Mouse (Mus musculus) lung, embryonic 16.5 days (tissue): Measurements from ENCODE around the gene Usp22. TPM values are rescaled to one million over a fixed set of nuclear protein-coding genes. Genes with fewer than 3 reads are reported as not detected.

Source experiments
- ATAC-seq: fragments of 200-750 bp; cut with Nextera tagmentation; 2 replicates; pipeline ENCODE4 v1.8.0; 2017; ENCODE audit warnings: low read depth, mild to moderate bottlenecking, moderate library complexity
- H3K27ac ChIP-seq: fragments of 300-500 bp; sonication (generic); 2 replicates; pipeline ENCODE4 v1.5.1; 2014; ENCODE audit warnings: mild to moderate bottlenecking, control low read depth, low read length
- H3K27me3 ChIP-seq: fragments of 300-500 bp; sonication (generic); 2 replicates; pipeline ENCODE4 v1.6.1; 2014; ENCODE audit warnings: low read depth, low read length, mixed read lengths; ENCODE audit not compliant: control insufficient read depth, insufficient read depth
- H3K36me3 ChIP-seq: fragments of 300-500 bp; sonication (generic); 2 replicates; pipeline ENCODE4 v1.6.1; 2014; ENCODE audit warnings: low read length; ENCODE audit not compliant: control insufficient read depth, insufficient read depth
- H3K4me1 ChIP-seq: fragments of 300-500 bp; sonication (generic); replicated peaks from 2 replicates; pipeline ENCODE4 v1.6.1; 2014; ENCODE audit warnings: low read length, mixed read lengths; ENCODE audit not compliant: control insufficient read depth, insufficient read depth
- H3K4me2 ChIP-seq: fragments of 300-500 bp; sonication (generic); 2 replicates; pipeline ENCODE4 v1.6.1; 2014; ENCODE audit warnings: low read depth, low read length, control low read depth
- H3K4me3 ChIP-seq: fragments of 300-500 bp; sonication (generic); 2 replicates; pipeline ENCODE4 v1.5.1; 2014; ENCODE audit warnings: mild to moderate bottlenecking, low read length, control low read depth
- H3K9ac ChIP-seq: fragments of 300-500 bp; sonication (generic); 2 replicates; pipeline ENCODE4 v1.6.1; 2014; ENCODE audit warnings: low read length, control low read depth
- H3K9me3 ChIP-seq: fragments of 300-500 bp; sonication (generic); 2 replicates; pipeline ENCODE4 v1.6.1; 2016; ENCODE audit warnings: low read length; ENCODE audit not compliant: control insufficient read depth
- WGBS: fragments of 180-500 bp; shearing (Covaris S2); extraction: QIAGEN DNeasy Blood & Tissue Kit; methylation state at CpG from one replicate; pipeline ENCODE4 v1.1.7; 2014; 5-methylcytosine and 5-hydroxymethylcytosine counted together
- polyA plus RNA-seq: library from polyadenylated mRNA; unstranded; fragments of >200 nt; fragmentation: Nextera tagmentation; extraction: Ambion mirVana; gene quantifications from 2 replicates; pipeline ENCODE4 v1.2.1, GENCODE M21; 2015

Usp22 gene
- polyA plus RNA-seq, 1 experiment from 2014 or later = 103 TPM

GRCm38 (mm10) chr11:61207487-61208246 lies 32.8 kb upstream of the Usp22 start, which contains the start of gene Aldh3a1:
Aldh3a1 (plus strand) TSS chr11:61207537.
- ATAC-seq = no peak
- H3K27me3 ChIP-seq = peaks cover 3% of the 10 kb centered on the region; the same call in 1 of the 2 replicates
- H3K4me2 ChIP-seq = no peak within 1 kb of the TSS
- peaks cover 11% of the 10 kb centered on the region for H3K4me1 ChIP-seq
- no peak within 1 kb of the TSS for H3K9ac ChIP-seq
- no peak within 1 kb of the TSS for H3K27ac ChIP-seq
- no peaks in the 10 kb centered on the region for H3K36me3 ChIP-seq
- H3K9me3 ChIP-seq = no peaks in the 10 kb centered on the region
- no peak within 1 kb of the TSS for H3K4me3 ChIP-seq
- 59% methylated on average over 10 of the region's 10 CpGs for WGBS

- no peak overlapping the region for H3K4me2 ChIP-seq
- no peak overlapping the region for H3K4me3 ChIP-seq
- no peak for ATAC-seq
- WGBS = 91% methylated on average over 3 of the region's 3 CpGs
- H3K36me3 ChIP-seq = no peaks in the 10 kb centered on the region
- peaks cover 11% of the 10 kb centered on the region for H3K4me1 ChIP-seq
- H3K27me3 ChIP-seq = no peaks in the 10 kb centered on the region; the same call in 1 of the 2 replicates
- H3K9me3 ChIP-seq = no peaks in the 10 kb centered on the region
- H3K9ac ChIP-seq = no peak overlapping the region
- H3K27ac ChIP-seq = no peak overlapping the region
Observed at GRCm38 (mm10) chr11:61206136-61206535, 31.3 kb upstream of the Usp22 start.

DNA sequence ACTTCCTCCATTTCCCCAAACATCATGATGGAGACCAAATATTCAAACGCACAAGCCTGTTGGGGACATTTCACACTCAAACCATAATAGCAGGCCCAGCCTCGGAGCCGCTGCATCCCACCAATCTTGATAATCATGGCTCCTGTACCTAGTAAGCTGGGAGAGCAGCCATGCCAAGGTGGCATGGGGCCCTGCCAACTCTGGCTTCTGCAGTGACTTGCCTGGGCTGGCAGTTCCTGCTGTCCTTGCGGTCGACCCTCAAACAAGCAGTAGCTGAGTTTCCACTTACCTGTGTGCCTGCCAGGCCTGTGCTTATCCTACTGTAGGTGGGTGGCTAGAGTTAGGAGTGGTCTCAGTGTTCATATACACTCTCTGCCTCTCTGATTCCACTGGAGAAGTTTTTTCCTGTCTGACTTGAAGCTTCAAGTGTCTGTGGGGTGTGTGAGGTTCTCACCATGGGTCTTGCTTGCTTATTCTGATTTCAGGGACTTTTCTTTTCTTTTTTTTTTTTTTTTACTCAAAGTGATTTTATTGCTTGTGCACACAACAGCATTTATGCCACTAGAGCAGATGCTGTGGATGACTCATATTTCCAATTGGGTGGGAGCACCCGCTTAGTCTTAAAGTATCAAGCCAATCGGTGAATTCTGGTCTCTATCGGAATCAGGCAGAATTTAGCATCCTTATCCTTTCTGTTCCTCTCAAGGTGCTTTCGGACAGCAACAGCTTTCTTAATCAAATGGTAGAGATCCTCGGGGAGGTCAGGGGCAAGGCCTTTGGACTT lies 30.5 kb upstream of the Usp22 start:
- Histone ChIP-seq H3K36me3 (no peaks in the 10 kb centered on the region), H3K9me3 (no peaks in the 10 kb centered on the region), H3K27me3 (no peaks in the 10 kb centered on the region), H3K4me3 (no peak overlapping the region), H3K9ac (no peak overlapping the region), H3K27ac (no peak overlapping the region), H3K4me2 (no peak overlapping the region), H3K4me1 (peaks cover 11% of the 10 kb centered on the region)
- no peak for ATAC-seq
- 90% methylated on average over 9 of the region's 10 CpGs for WGBS

DNA sequence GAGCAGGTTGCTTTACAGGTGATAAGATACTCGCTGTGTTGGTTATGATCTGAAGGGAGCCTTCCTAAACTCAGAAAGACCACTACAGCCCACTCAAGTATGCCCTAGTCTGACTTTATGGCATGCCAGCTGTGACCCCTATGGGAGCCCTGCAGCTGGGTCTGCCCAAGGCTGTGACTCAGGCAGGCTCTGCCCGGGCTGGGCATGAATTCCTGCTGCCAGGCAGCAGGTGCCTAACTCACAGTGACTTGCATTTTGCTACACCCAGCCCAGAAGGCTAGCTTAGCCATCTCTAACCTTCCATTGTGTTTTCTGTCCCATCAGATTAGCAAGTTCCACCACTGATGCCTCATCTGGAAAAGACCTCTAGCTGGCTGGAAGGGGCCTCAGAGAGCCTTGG lies 28.0 kb upstream of the Usp22 start:
- H3K27me3 ChIP-seq = no peaks in the 10 kb centered on the region
- no peak overlapping the region for H3K4me3 ChIP-seq
- H3K9ac ChIP-seq = no peak overlapping the region
- H3K9me3 ChIP-seq = no peaks in the 10 kb centered on the region
- H3K27ac ChIP-seq = no peak overlapping the region
- ATAC-seq = no peak
- H3K36me3 ChIP-seq = no peaks in the 10 kb centered on the region
- WGBS = 72% methylated on average over 2 of the region's 2 CpGs
- no peak overlapping the region for H3K4me2 ChIP-seq
- H3K4me1 ChIP-seq = peaks cover 4% of the 10 kb centered on the region; the same call in 1 of the 2 replicates

- WGBS = 69% methylated on average over 6 of the region's 6 CpGs
- H3K27me3 ChIP-seq = no peaks in the 10 kb centered on the region
- no peak overlapping the region for H3K9ac ChIP-seq
- H3K4me2 ChIP-seq = no peak overlapping the region
- no peaks in the 10 kb centered on the region for H3K36me3 ChIP-seq
- no peak overlapping the region for H3K4me3 ChIP-seq
- ATAC-seq = no peak
- H3K27ac ChIP-seq = no peak overlapping the region
- H3K9me3 ChIP-seq = no peaks in the 10 kb centered on the region
- H3K4me1 ChIP-seq = no peaks in the 10 kb centered on the region; the same call in 1 of the 2 replicates
Observed at GRCm38 (mm10) chr11:61202186-61202585, 27.3 kb upstream of the Usp22 start.

DNA sequence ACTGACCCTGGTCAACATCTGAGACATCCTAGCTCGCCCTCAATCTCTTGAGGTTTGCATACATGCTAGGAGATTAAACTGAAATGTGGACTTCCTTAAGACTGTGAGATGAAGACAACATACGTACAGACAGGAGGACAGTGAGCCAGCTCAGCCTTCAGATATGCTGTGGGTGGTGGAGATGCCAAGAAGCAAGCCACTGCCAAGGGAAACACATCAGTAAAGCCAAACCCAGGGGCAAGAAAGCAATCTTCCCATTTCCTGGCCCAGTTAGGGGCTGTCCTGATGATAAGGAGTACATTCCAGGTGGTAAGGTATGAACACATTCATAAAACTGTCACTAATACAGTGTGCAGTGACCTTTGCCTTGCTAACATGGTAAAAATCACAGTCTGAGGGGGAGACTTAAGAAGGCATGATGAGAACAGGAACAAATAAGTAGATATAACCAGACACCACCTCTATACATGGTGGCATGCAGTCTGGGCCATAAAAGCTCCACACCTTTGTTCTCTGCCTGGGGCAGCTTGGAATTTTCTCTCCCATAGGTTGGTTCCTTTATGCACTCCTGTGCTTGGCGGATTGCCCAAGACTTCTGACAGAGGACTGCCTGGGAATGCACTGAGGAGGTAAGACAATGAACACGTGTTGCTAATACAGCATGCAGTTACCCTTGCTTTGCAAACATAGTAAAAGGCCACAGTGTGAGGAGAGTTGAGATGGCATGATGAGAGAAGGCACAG lies 24.9 kb upstream of the Usp22 start:
- H3K4me2 ChIP-seq = no peak overlapping the region
- H3K36me3 ChIP-seq = no peaks in the 10 kb centered on the region
- H3K4me1 ChIP-seq = no peaks in the 10 kb centered on the region; the same call in 1 of the 2 replicates
- H3K27me3 ChIP-seq = no peaks in the 10 kb centered on the region
- ATAC-seq = peak; percentile 43; the same call in 1 of the 2 replicates
- no peaks in the 10 kb centered on the region for H3K9me3 ChIP-seq
- H3K9ac ChIP-seq = no peak overlapping the region
- H3K4me3 ChIP-seq = no peak overlapping the region
- WGBS = 52% methylated on average over 4 of the region's 4 CpGs
- no peak overlapping the region for H3K27ac ChIP-seq

DNA sequence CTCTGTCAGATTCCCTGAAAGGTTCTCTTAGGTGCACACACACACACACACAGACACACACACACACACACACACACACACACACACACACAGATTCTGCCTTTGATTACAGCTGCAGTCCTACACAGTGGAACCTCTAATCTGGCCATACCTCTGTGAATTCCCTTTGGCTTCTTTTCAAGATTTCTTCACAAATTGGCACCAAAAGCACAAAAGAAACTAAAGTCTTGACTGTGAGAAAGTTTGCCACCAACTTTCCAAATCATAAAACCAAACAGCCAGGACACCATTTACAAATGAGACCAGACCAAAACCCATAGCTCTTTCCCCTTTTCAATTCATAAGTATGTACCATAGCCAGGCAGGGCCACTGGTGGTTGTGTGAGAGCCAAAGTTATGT lies 23.1 kb upstream of the Usp22 start:
- no peak for ATAC-seq

GRCm38 (mm10) chr11:61196616-61197353 lies 21.9 kb upstream of the Usp22 start:
- H3K4me2 ChIP-seq = no peak overlapping the region
- no peak overlapping the region for H3K4me3 ChIP-seq
- no peak for ATAC-seq
- WGBS = 57% methylated on average over 14 of the region's 14 CpGs
- H3K9ac ChIP-seq = no peak overlapping the region
- no peaks in the 10 kb centered on the region for H3K27me3 ChIP-seq
- no peaks in the 10 kb centered on the region for H3K9me3 ChIP-seq
- peak overlapping the region; percentile 17 for H3K27ac ChIP-seq
- H3K36me3 ChIP-seq = no peaks in the 10 kb centered on the region
- no peaks in the 10 kb centered on the region; the same call in 1 of the 2 replicates for H3K4me1 ChIP-seq

More for the DNA sequence above, 23.1 kb upstream of the Usp22 start:
- Histone ChIP-seq H3K27me3 (no peaks in the 10 kb centered on the region), H3K9me3 (no peaks in the 10 kb centered on the region), H3K27ac (no peak overlapping the region), H3K36me3 (no peaks in the 10 kb centered on the region), H3K4me3 (no peak overlapping the region), H3K9ac (no peak overlapping the region), H3K4me1 (no peaks in the 10 kb centered on the region; the same call in 1 of the 2 replicates), H3K4me2 (no peak overlapping the region)
